In genomic region chr8:122865441-122865840, GRCm38 (mm10) we compare ENCODE assay signal across 8 mouse cellular contexts. TPM values are rescaled to one million over a fixed set of nuclear protein-coding genes. Genes with fewer than 3 reads are reported as not detected.
DNase-seq lines count a peak whose midpoint lies in the region; ATAC-seq and TF ChIP-seq lines count a peak whose summit lies in the region.

No protein-coding gene starts in this region.

- H3K4me3 ChIP-seq in gastrocnemius, adult 2 months, result no peak overlapping the region
- peak overlapping the region; percentile 17; the same call in 1 of the 2 replicates for H3K4me3 ChIP-seq in embryonic facial prominence, embryonic 15.5 days (replicated peaks)

- peaks cover 12% of the 10 kb centered on the region for H3K4me1 ChIP-seq in embryonic facial prominence, embryonic 15.5 days

- ATAC-seq in embryonic facial prominence, embryonic 15.5 days (ENCODE audit: insufficient number of reproducible peaks, low FRiP score, low TSS enrichment, low read depth), result no peak

- peaks cover 13% of the 10 kb centered on the region; the same call in 1 of the 2 replicates for H3K9me3 ChIP-seq in embryonic facial prominence, embryonic 15.5 days (replicated peaks)

- DNase-seq in gastrocnemius, adult 2 months, result no peak
- no peak for DNase-seq in gastrocnemius, adult 8-10 months (ENCODE audit: low spot score in 2 of 2)
- peak; percentile 30 for DNase-seq in 416B (ENCODE audit: low read depth)
- DNase-seq in kidney, postnatal 4 days, result peak; percentile 41 to 55
- peak; percentile 9 to 30 for DNase-seq in natural killer cell, adult 2 months (ENCODE audit: low spot score in 2 of 2)
- no peak for DNase-seq in yolk sac, embryonic 10.5 days (ENCODE audit: low spot score)
- no peak for DNase-seq in adrenal gland, postnatal 25 days

- peak; percentile 12; the same call in 1 of the 2 replicates for TF ChIP-seq CTCF in gastrocnemius, adult 2 months (IDR thresholded peaks at IDR 0.05)

- intact Hi-C loops in gastrocnemius, adult 2 months (cut with DNase I), result no loop called here

- H3K36me3 ChIP-seq in embryonic facial prominence, embryonic 15.5 days, result no peaks in the 10 kb centered on the region

- H3K4me2 ChIP-seq in embryonic facial prominence, embryonic 15.5 days (replicated peaks), result peak overlapping the region; percentile 44

- no peaks in the 10 kb centered on the region for H3K27me3 ChIP-seq in embryonic facial prominence, embryonic 15.5 days

- H3K27ac ChIP-seq in gastrocnemius, adult 2 months, result no peak overlapping the region
- no peak overlapping the region for H3K27ac ChIP-seq in embryonic facial prominence, embryonic 15.5 days (replicated peaks)

- 57% methylated on average over 10 of the region's 10 CpGs for WGBS in embryonic facial prominence, embryonic 15.5 days

- no peak overlapping the region for H3K9ac ChIP-seq in embryonic facial prominence, embryonic 15.5 days

RNA-seq across cellular contexts. Expression of gene Cdh15, which starts 17.7 kb away (rescaled TPM):
- 10 to 100 TPM; 19.0 to 22.8 TPM for total RNA-seq in gastrocnemius, adult 2 months (2021)
- 10 to 100 TPM; 17.7 to 29.9 (median 21.9) TPM for total RNA-seq in gastrocnemius, adult 8-10 months (2022)
- 27.4 and 37.2 TPM in 2 replicates for polyA plus RNA-seq in embryonic facial prominence, embryonic 15.5 days (2015; fragmentation: Nextera tagmentation; extraction: Ambion mirVana)
- total RNA-seq in adrenal gland, postnatal 25 days (2021), result 0.55 TPM in 1 of 2 replicates, not detected in the other

Comparison
In these comparisons a context has a peak if more than half of its experiments do, and no peak if none do; other contexts are left out.
1. DNase-seq: peak in 416B (single experiment), kidney, postnatal 4 days (2 of 2) and natural killer cell, adult 2 months (2 of 2); none in gastrocnemius, adult 2 months (single experiment), gastrocnemius, adult 8-10 months (0 of 2), yolk sac, embryonic 10.5 days (single experiment) and adrenal gland, postnatal 25 days (single experiment).
2. RNA of gene Cdh15, which starts 17.7 kb away (total RNA-seq): 17.7 to 29.9 TPM in gastrocnemius, adult 8-10 months and 19.0 to 22.8 TPM in gastrocnemius, adult 2 months; 0.55 TPM in adrenal gland, postnatal 25 days; every median in the first group is over 10 times any median in the second.